Mouse (Mus musculus) neutrophil, adult 65 days (primary cell): ENCODE measurements around the gene Shprh. TPM values are rescaled to one million over a fixed set of nuclear protein-coding genes. Genes with fewer than 3 reads are reported as not detected.

ENCODE experiments used
- total RNA-seq: library from RNA; stranded (reverse); gene quantifications from 2 replicates; pipeline ENCODE4 v1.2.4, GENCODE M21; 2023

Shprh gene
- 10.8 and 14.1 TPM in 2 replicates for total RNA-seq

GRCm38 (mm10) chr10:11148884-11149741 is at the start of gene Shprh:
TSS of gene Shprh (plus strand) at chr10:11149427.

Other genes starting within 250 kb of the Shprh start
- gene Grm1, start 67.1 kb upstream of the Shprh start, total RNA-seq = 0.54 and 0.60 TPM in 2 replicates
- 38.4 and 52.2 TPM in 2 replicates for gene Fbxo30, start 131.9 kb downstream of the Shprh start, total RNA-seq
- gene Epm2a, start 194.0 kb downstream of the Shprh start, total RNA-seq = 1.1 and 1.2 TPM in 2 replicates